Mouse (Mus musculus) kidney, embryonic 16.5 days (tissue): Measurements from ENCODE around the gene Zfp428. TPM values are rescaled to one million over a fixed set of nuclear protein-coding genes. Genes with fewer than 3 reads are reported as not detected.
"Not testable (repeated sequence)": the region's sequence is repeated elsewhere in the genome, so short reads cannot be mapped to it uniquely, and the experiment has no call there.

Experiments
- ATAC-seq: fragments of 200-750 bp; cut with Nextera tagmentation; 2 replicates; pipeline ENCODE4 v1.8.0; 2017; ENCODE audit warnings: moderate TSS enrichment; ENCODE audit not compliant: low FRiP score, low TSS enrichment
- H3K27ac ChIP-seq: fragments of 300-500 bp; sonication (generic); 2 replicates; pipeline ENCODE4 v1.5.1; 2014; ENCODE audit warnings: low read length
- H3K27me3 ChIP-seq: fragments of 300-500 bp; sonication (generic); 2 replicates; pipeline ENCODE4 v1.6.1; 2014; ENCODE audit warnings: low read length, control low read depth, mixed read lengths; ENCODE audit not compliant: insufficient read depth
- H3K36me3 ChIP-seq: fragments of 300-500 bp; sonication (generic); 2 replicates; pipeline ENCODE4 v1.6.1; 2014; ENCODE audit warnings: low read length, control low read depth, mixed read lengths; ENCODE audit not compliant: insufficient read depth
- H3K4me1 ChIP-seq: fragments of 300-500 bp; sonication (generic); 2 replicates; pipeline ENCODE4 v1.6.1; 2014; ENCODE audit warnings: low read length, control low read depth, mixed read lengths; ENCODE audit not compliant: insufficient read depth
- H3K4me2 ChIP-seq: fragments of 300-500 bp; sonication (generic); replicated peaks from 2 replicates; pipeline ENCODE4 v1.6.1; 2014; ENCODE audit warnings: low read depth, low read length
- H3K4me3 ChIP-seq: fragments of 300-500 bp; sonication (generic); 2 replicates; pipeline ENCODE4 v1.5.1; 2014; ENCODE audit warnings: mild to moderate bottlenecking, low read length
- H3K9ac ChIP-seq: fragments of 300-500 bp; sonication (generic); replicated peaks from 2 replicates; pipeline ENCODE4 v1.6.1; 2014; ENCODE audit warnings: low read length
- H3K9me3 ChIP-seq: fragments of 300-500 bp; sonication (generic); 2 replicates; pipeline ENCODE4 v1.6.1; 2016; ENCODE audit warnings: low read length, control low read depth
- WGBS: fragments of 180-500 bp; shearing (Covaris S2); extraction: QIAGEN DNeasy Blood & Tissue Kit; methylation state at CpG from one replicate; pipeline ENCODE4 v1.1.7; 2014; 5-methylcytosine and 5-hydroxymethylcytosine counted together
- polyA plus RNA-seq: library from polyadenylated mRNA; unstranded; fragments of >200 nt; fragmentation: Nextera tagmentation; extraction: Ambion mirVana; gene quantifications from 2 replicates; pipeline ENCODE4 v1.2.1, GENCODE M21; 2015

Gene Zfp428
- polyA plus RNA-seq, 1 experiment from 2014 or later: 67.6 TPM

DNA sequence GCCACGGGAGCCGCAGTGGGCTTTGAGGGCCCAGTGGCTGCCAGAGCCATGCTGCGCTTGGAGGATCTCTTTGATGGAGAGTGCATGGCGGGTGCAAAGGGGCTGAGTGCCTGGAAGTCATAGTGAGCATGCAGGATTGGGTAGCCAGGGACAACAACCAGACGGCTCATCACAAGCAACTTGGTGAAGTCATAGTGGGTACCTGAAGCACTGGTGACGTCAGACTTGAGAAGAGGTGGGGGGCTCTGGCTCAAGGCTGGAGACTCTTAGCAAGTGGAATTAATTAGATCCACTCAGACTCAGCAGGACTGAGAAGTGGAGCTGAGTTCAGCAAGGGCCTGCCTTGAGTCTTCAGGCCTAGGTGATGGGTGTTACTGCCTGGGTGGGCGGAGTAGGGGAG lies 5.5 kb downstream of the Zfp428 start, which contains the start of gene AC161166.1:
Gene AC161166.1, minus strand, starts transcription at position 101 of the 400 bp plus-strand sequence.
- WGBS: 90% methylated on average over 7 of the region's 7 CpGs
- H3K27me3 ChIP-seq: no peaks in the 10 kb centered on the region
- H3K9ac ChIP-seq: no peak within 1 kb of the TSS
- H3K4me3 ChIP-seq: no peak within 1 kb of the TSS
- ATAC-seq: no peak
- no peak within 1 kb of the TSS for H3K27ac ChIP-seq
- H3K36me3 ChIP-seq: peaks cover 20% of the 10 kb centered on the region
- H3K9me3 ChIP-seq: no peaks in the 10 kb centered on the region
- peaks cover 7% of the 10 kb centered on the region for H3K4me1 ChIP-seq
- no peak within 1 kb of the TSS for H3K4me2 ChIP-seq

DNA sequence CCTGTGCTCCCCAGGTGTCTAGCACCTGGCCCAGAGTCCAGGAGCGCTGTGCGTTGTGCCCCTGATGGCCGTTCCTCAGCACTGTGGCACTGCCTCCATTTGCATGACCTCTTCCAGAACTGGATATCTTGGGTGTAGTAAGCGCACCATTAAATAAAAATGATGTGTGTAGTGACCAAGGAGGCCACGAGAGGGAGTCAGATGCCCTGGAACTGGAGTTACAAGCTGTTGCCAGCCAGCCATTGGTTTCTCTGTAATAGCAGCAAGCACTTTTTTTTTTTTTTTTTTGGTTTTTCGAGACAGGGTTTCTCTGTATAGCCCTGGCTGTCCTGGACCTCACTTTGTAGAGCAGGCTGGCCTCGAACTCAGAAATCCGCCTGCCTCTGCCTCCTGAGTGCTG lies 9.5 kb downstream of the Zfp428 start:
- H3K27me3 ChIP-seq, H3K4me2 ChIP-seq, H3K9ac ChIP-seq, H3K9me3 ChIP-seq, ATAC-seq, H3K4me1 ChIP-seq, H3K4me3 ChIP-seq, H3K27ac ChIP-seq: not testable (repeated sequence)
- H3K36me3 ChIP-seq: peaks cover 20% of the 10 kb centered on the region
- 77% methylated on average over 8 of the region's 8 CpGs for WGBS

DNA sequence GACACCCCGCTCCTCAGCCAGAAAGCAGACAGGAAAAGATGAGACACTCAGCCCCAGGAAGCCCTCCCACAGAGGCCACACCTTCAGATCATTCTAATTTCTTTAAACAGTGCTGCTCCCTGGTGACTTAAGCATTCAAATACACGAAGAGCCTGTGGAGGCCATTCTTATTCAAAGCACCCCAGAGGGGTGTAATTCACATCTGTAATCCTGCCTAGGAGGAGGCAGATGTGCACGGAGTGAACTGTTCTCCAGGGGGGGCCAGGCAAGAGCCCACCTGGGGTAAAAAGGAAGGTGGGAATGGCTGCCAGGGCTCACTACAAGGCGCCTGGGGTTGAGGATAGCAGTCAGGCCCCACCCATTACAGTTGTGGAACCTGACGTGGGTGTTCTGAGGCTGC lies 10.3 kb downstream of the Zfp428 start:
- Histone ChIP-seq H3K4me3 (no peak overlapping the region), H3K4me1 (no peaks in the 10 kb centered on the region), H3K4me2 (no peak overlapping the region), H3K36me3 (peaks cover 17% of the 10 kb centered on the region), H3K27me3 (no peaks in the 10 kb centered on the region), H3K27ac (no peak overlapping the region), H3K9ac (no peak overlapping the region), H3K9me3 (no peaks in the 10 kb centered on the region)
- no peak for ATAC-seq
- WGBS: 53% methylated on average over 5 of the region's 5 CpGs

DNA sequence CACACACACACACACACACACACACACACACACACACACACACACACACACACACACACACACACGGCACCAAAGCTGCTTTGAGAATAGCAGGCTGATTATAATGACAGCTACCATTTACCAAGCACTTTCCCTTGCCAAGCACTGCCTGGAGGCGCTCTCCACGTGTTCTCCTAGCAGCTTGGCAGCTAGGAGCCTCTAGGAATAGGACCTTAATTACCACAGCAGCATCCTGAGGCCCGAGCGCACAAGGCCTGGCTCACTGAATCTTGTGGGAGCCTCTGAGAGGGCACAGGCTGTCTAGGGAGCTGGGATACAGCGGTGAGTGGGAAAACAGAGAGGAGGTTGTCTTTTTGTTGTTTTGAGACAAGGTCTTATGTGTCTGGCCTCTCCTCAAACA lies 10.8 kb downstream of the Zfp428 start:
- Histone ChIP-seq H3K27me3 (no peaks in the 10 kb centered on the region), H3K36me3 (peaks cover 14% of the 10 kb centered on the region), H3K9me3 (no peaks in the 10 kb centered on the region), H3K27ac (no peak overlapping the region), H3K4me2 (no peak overlapping the region), H3K9ac (no peak overlapping the region), H3K4me3 (no peak overlapping the region), H3K4me1 (no peaks in the 10 kb centered on the region)
- 67% methylated on average over 6 of the region's 6 CpGs for WGBS
- no peak for ATAC-seq

DNA sequence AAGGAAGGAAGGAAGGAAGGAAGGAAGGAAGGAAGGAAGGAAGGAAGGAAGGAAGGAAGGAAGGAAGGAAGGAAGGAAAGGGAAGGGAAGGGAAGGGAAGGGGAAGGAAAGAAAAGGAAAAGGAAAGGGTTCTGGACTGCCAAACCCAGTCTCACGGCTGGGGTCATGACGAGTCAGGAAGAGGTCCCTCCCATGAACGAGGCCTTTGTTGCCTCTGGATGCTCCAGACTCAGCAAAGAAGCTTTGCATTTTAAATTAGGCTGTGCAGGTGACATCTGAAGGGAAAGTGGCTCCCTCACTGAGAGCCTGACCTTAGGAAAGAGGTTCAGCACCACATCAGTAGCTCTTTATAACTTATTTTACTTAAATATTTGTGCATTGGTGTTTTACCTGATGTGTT lies 12.3 kb downstream of the Zfp428 start:
- no peaks in the 10 kb centered on the region for H3K27me3 ChIP-seq
- H3K4me1 ChIP-seq: no peaks in the 10 kb centered on the region
- no peak overlapping the region for H3K4me2 ChIP-seq
- H3K36me3 ChIP-seq: peaks cover 14% of the 10 kb centered on the region
- H3K27ac ChIP-seq: no peak overlapping the region
- H3K9me3 ChIP-seq: no peaks in the 10 kb centered on the region
- ATAC-seq: no peak
- no peak overlapping the region for H3K9ac ChIP-seq
- 60% methylated on average over 3 of the region's 3 CpGs for WGBS
- no peak overlapping the region for H3K4me3 ChIP-seq

DNA sequence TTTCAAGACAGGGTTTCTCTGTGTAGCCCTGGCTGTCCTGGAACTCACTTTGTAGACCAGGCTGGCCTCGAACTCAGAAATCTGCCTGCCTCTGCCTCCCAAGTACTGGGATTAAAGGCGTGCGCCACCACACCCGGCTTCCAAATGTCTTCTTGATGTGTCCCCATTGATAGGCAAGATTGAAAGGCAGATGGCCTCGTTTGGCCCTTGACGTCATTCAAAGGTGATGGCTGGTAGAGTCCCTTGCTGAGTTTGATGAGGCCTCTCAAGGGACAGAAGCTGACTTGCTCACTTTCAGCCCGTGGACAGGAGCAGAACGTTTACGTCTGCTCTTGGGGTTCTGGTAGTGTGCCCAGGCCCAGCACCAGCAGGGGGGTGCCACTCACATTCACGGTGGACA lies 13.2 kb downstream of the Zfp428 start:
- WGBS: 88% methylated on average over 9 of the region's 10 CpGs
- not testable (repeated sequence) for H3K27me3 ChIP-seq, ATAC-seq, H3K9me3 ChIP-seq, H3K27ac ChIP-seq, H3K4me1 ChIP-seq, H3K4me3 ChIP-seq, H3K9ac ChIP-seq, H3K36me3 ChIP-seq, H3K4me2 ChIP-seq

DNA sequence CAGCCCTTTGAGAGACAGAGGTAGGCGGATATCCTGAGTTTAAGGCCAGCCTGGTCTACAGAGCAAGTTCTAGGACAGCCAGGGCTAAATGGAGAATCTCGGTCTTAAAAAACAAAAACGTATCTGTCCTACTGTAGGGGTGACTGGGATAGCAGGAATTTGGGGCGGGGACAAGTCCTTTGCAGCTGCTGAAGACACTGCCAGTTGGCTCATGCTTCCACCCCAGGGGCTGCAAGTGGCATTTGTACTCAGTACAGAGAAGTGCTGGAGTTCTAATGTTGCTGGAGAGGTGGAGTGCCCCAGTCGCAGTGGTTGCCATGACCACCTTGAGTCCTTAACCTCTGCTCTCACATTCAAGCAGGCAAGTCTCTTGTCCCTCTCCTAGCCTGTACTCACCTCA lies 16.0 kb downstream of the Zfp428 start:
- H3K27me3 ChIP-seq: no peaks in the 10 kb centered on the region
- 62% methylated on average over 5 of the region's 5 CpGs for WGBS
- no peak overlapping the region for H3K4me2 ChIP-seq
- no peak overlapping the region for H3K4me3 ChIP-seq
- H3K27ac ChIP-seq: no peak overlapping the region
- H3K9me3 ChIP-seq: no peaks in the 10 kb centered on the region
- no peaks in the 10 kb centered on the region for H3K4me1 ChIP-seq
- ATAC-seq: no peak
- H3K36me3 ChIP-seq: no peaks in the 10 kb centered on the region
- no peak overlapping the region for H3K9ac ChIP-seq

DNA sequence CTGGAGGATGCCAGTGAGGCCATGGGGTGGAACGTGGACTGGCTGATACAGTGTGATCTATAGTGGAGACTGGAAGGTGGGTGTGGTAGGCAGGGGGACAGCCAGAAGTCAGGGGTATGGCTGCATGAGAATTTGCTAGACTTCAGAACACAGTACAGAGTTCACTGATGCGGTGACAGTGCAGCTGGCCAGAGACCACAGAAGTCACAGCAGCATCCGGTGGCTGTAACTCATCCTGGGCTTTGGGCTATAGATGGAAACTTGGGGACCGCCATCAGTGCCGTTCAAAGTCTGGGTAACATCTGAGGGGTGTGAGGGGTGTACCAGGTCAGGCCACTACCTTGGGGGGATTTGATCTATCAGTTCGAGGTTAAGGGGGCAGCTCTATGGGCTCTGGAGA lies 16.9 kb downstream of the Zfp428 start:
- no peaks in the 10 kb centered on the region for H3K36me3 ChIP-seq
- H3K4me2 ChIP-seq: no peak overlapping the region
- H3K4me1 ChIP-seq: no peaks in the 10 kb centered on the region
- H3K27ac ChIP-seq: no peak overlapping the region
- no peak overlapping the region for H3K9ac ChIP-seq
- H3K4me3 ChIP-seq: no peak overlapping the region
- no peak for ATAC-seq
- 81% methylated on average over 6 of the region's 6 CpGs for WGBS
- H3K9me3 ChIP-seq: no peaks in the 10 kb centered on the region
- H3K27me3 ChIP-seq: no peaks in the 10 kb centered on the region

DNA sequence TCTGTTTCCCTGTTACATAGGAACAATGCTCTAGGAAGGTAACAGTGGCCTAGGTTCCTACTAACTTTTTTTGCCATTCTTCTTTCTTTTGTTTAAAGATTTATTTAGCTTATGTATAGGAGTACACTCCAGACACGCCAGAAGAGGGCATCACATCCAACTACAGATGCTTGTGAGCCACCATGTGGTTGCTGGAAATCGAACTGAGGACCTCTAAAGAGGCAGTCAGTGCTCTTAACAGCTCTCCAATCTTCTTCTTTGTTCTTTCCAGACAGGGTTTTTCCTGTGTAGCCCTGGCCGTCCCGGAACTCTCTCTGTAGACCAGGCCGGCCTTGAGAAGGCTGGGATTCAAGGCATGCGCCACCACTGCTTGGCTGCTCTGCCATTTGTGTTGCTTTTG lies 18.2 kb downstream of the Zfp428 start:
- no peaks in the 10 kb centered on the region for H3K9me3 ChIP-seq
- no peak overlapping the region for H3K9ac ChIP-seq
- H3K36me3 ChIP-seq: no peaks in the 10 kb centered on the region
- no peak overlapping the region for H3K4me2 ChIP-seq
- no peak overlapping the region for H3K4me3 ChIP-seq
- H3K4me1 ChIP-seq: peaks cover 9% of the 10 kb centered on the region
- H3K27me3 ChIP-seq: no peaks in the 10 kb centered on the region
- ATAC-seq: no peak
- 84% methylated on average over 6 of the region's 6 CpGs for WGBS
- no peak overlapping the region for H3K27ac ChIP-seq

DNA sequence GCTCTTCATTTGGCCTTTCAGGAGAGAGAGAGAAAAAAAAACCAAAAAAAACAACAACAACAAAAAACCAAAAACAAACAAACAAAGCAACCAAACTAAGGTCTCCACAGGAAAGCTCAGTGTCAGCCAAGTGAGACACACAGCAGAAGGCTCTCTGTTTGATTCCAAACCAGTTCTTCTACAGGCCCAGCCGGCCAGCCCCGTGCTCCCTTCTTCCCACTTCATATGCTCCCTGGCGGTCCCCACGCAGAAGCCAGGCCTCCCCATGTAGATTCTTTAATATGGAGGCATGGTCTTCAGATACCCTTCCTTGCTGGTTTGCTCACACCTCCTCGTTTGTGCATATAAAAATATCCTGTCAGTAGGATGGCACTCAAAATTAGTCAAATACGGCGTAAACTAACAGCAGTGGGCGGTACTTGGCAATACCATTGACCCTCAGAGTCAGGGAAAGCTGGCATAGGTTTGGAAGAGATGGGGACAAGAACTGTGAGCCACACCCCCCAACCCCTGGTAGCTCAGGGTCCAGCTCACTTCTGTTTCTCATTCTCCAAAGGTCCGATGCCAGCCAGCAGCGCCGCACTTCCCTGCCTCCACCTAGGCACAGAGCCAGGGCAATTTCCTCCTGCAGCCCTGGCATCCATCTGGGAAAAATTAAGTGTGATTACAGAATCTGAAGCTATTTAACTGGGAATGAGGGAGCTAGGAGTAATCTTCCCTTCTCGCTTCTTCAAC lies 19.0 kb downstream of the Zfp428 start:
- H3K4me2 ChIP-seq: no peak overlapping the region
- no peak overlapping the region for H3K4me3 ChIP-seq
- no peaks in the 10 kb centered on the region for H3K27me3 ChIP-seq
- ATAC-seq: no peak
- no peak overlapping the region for H3K9ac ChIP-seq
- no peaks in the 10 kb centered on the region for H3K9me3 ChIP-seq
- WGBS: 86% methylated on average over 12 of the region's 12 CpGs
- no peaks in the 10 kb centered on the region for H3K36me3 ChIP-seq
- H3K4me1 ChIP-seq: peaks cover 9% of the 10 kb centered on the region
- H3K27ac ChIP-seq: no peak overlapping the region
